Mouse (Mus musculus): ENCODE measurements around the gene Map3k20. TPM values are rescaled to one million over a fixed set of nuclear protein-coding genes. Genes with fewer than 3 reads are reported as not detected.

Gene Map3k20
- polyA plus RNA-seq, 1 experiment from 2014 or later = 14.5 TPM

- H3K9me3 ChIP-seq (replicated peaks) = no peaks in the 10 kb centered on the region
- H3K27me3 ChIP-seq = no peaks in the 10 kb centered on the region
- H3K36me3 ChIP-seq = 0 out of 2 replicates have a peak, but pooled peaks cover 4% of the 10 kb centered on the region
- H3K27ac ChIP-seq = no peak overlapping the region
- H3K9ac ChIP-seq = no peak overlapping the region
- H3K4me2 ChIP-seq = no peak overlapping the region
- WGBS = 75% methylated on average over 17 of the region's 17 CpGs
- no peaks in the 10 kb centered on the region for H3K4me1 ChIP-seq
- no peak for ATAC-seq (replicated peaks; ENCODE audit: low FRiP score)
- H3K4me3 ChIP-seq (replicated peaks) = no peak overlapping the region
Measured at GRCm38 (mm10) chr2:72407341-72408092, 122.1 kb downstream of the Map3k20 start.

DNA sequence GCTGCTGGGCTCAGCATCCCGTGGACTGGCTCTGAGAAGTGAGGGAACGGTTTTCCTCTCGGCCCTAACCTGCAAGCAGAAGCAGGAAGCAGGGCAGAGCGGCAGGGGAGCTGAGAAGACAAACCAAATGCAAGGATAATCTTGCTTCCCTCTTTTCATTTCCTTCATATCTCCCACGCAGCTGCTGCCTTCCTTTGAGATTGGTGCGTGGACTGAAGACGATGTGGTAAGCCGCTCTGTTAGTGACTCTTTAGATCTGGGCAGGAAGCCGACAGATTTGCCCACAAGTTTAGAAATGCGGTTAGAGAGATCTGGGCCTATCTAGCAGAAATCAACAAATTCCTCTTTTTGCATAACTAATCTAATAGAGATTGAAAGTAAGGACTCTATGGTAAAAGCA is 124.5 kb downstream of the Map3k20 start:
- Histone ChIP-seq H3K36me3 (no peaks in the 10 kb centered on the region), H3K4me1 (no peaks in the 10 kb centered on the region), H3K27ac (no peak overlapping the region), H3K4me2 (no peak overlapping the region), H3K4me3 (replicated peaks) (no peak overlapping the region), H3K9me3 (replicated peaks) (no peaks in the 10 kb centered on the region), H3K9ac (no peak overlapping the region), H3K27me3 (no peaks in the 10 kb centered on the region)
- no peak for ATAC-seq (replicated peaks; ENCODE audit: low FRiP score)
- 86% methylated on average over 10 of the region's 10 CpGs for WGBS

GRCm38 (mm10) chr2:72412266-72412665 is 126.8 kb downstream of the Map3k20 start:
- no peaks in the 10 kb centered on the region for H3K9me3 ChIP-seq (replicated peaks)
- H3K27ac ChIP-seq = no peak overlapping the region
- H3K27me3 ChIP-seq = no peaks in the 10 kb centered on the region
- no peak overlapping the region for H3K4me3 ChIP-seq (replicated peaks)
- WGBS = 92% methylated on average over 4 of the region's 4 CpGs
- peaks cover 4% of the 10 kb centered on the region; the same call in 1 of the 2 replicates for H3K36me3 ChIP-seq
- no peak for ATAC-seq (replicated peaks; ENCODE audit: low FRiP score)
- no peaks in the 10 kb centered on the region for H3K4me1 ChIP-seq
- no peak overlapping the region for H3K9ac ChIP-seq
- H3K4me2 ChIP-seq = no peak overlapping the region

DNA sequence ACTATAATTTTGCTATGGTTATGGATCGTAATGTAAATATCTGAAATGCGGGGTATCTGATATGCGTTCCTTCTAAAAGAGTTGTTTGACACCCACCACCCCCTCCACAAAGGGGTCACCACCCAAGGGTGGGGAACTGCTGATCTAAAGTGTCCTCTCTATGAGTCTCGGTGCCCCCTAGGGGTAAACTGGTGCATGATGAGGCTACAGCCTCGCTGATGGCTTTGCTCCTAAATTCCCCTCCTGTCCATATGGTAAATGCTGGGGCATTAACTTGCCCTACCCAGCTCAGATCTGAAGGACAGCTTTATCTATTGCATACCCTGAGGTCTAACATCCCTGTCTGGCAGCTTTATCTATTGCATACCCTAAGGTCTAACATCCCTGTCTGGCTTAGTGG is 130.0 kb downstream of the Map3k20 start:
- ATAC-seq (replicated peaks; ENCODE audit: low FRiP score) = no peak
- no peak overlapping the region for H3K27ac ChIP-seq
- no peaks in the 10 kb centered on the region for H3K4me1 ChIP-seq
- no peaks in the 10 kb centered on the region for H3K9me3 ChIP-seq (replicated peaks)
- WGBS = 86% methylated on average over 5 of the region's 5 CpGs
- H3K27me3 ChIP-seq = no peaks in the 10 kb centered on the region
- H3K4me3 ChIP-seq (replicated peaks) = no peak overlapping the region
- no peak overlapping the region for H3K4me2 ChIP-seq
- peaks cover 4% of the 10 kb centered on the region; the same call in 1 of the 2 replicates for H3K36me3 ChIP-seq
- H3K9ac ChIP-seq = no peak overlapping the region

- 68% methylated on average over 14 of the region's 14 CpGs for WGBS
Measured at GRCm38 (mm10) chr2:72416095-72417080, 131.0 kb downstream of the Map3k20 start.

DNA sequence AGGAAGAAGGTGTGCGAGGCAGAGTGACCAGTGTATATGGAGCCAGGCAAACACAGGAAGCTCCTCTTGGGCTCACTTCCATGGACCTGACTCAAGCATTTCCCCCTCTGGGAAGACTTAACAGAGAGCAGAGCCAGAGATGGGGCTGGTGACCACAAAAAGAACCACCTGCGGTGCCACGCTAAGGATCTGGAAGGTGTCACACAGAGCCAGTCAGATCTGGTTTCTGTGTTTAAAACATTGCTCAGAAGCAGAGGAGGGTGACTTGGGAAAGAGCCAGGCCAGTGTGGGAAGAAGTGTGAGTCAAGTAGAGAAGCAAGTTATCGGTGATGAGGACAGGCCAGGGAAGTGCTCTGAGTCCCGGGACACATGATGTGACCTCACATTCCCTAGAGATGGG is 135.1 kb downstream of the Map3k20 start:
- ATAC-seq (replicated peaks; ENCODE audit: low FRiP score) = no peak
- H3K27ac ChIP-seq = no peak overlapping the region
- H3K9me3 ChIP-seq (replicated peaks) = no peaks in the 10 kb centered on the region
- H3K4me3 ChIP-seq (replicated peaks) = no peak overlapping the region
- peaks cover 4% of the 10 kb centered on the region; the same call in 1 of the 2 replicates for H3K36me3 ChIP-seq
- 86% methylated on average over 5 of the region's 5 CpGs for WGBS
- no peak overlapping the region for H3K4me2 ChIP-seq
- no peak overlapping the region for H3K9ac ChIP-seq
- no peaks in the 10 kb centered on the region for H3K4me1 ChIP-seq
- H3K27me3 ChIP-seq = no peaks in the 10 kb centered on the region

More at GRCm38 (mm10) chr2:72416095-72417080, 131.0 kb downstream of the Map3k20 start:
- no peak overlapping the region for H3K4me3 ChIP-seq (replicated peaks)
- no peak for ATAC-seq (replicated peaks; ENCODE audit: low FRiP score)
- no peaks in the 10 kb centered on the region for H3K27me3 ChIP-seq
- no peaks in the 10 kb centered on the region for H3K9me3 ChIP-seq (replicated peaks)
- H3K9ac ChIP-seq = no peak overlapping the region
- H3K4me1 ChIP-seq = no peaks in the 10 kb centered on the region
- H3K27ac ChIP-seq = no peak overlapping the region
- H3K36me3 ChIP-seq = peaks cover 4% of the 10 kb centered on the region; the same call in 1 of the 2 replicates
- no peak overlapping the region for H3K4me2 ChIP-seq

DNA sequence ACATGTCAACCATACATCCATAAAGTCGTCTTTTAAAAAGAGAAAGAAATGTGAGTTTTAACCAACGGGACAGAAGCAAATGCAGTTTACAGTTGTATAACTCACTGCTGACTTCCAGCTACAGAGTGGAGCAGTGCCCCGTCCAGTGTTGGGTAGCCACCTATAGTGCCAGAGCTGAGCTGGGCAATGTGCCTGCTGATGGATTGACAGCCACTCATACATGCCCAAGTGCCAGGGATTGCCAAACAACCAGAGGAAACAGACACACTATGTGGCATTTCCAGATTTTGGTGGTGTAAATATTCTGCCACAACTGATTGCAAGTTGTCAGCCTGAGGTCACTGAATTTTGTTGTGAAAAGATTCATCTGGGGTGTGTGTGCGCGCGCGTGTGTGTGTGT is 139.2 kb downstream of the Map3k20 start:
- no peaks in the 10 kb centered on the region for H3K27me3 ChIP-seq
- no peak overlapping the region for H3K9ac ChIP-seq
- H3K4me2 ChIP-seq = no peak overlapping the region
- ATAC-seq (replicated peaks; ENCODE audit: low FRiP score) = no peak
- H3K27ac ChIP-seq = no peak overlapping the region
- no peaks in the 10 kb centered on the region for H3K9me3 ChIP-seq (replicated peaks)
- H3K36me3 ChIP-seq = no peaks in the 10 kb centered on the region
- no peak overlapping the region for H3K4me3 ChIP-seq (replicated peaks)
- 0 out of 2 replicates have a peak, but pooled peaks cover 5% of the 10 kb centered on the region for H3K4me1 ChIP-seq
- 75% methylated on average over 7 of the region's 7 CpGs for WGBS

GRCm38 (mm10) chr2:72426776-72427175 is 141.3 kb downstream of the Map3k20 start:
- Histone ChIP-seq H3K4me2 (no peak overlapping the region), H3K36me3 (no peaks in the 10 kb centered on the region), H3K9me3 (replicated peaks) (no peaks in the 10 kb centered on the region), H3K4me1 (0 out of 2 replicates have a peak, but pooled peaks cover 5% of the 10 kb centered on the region), H3K27me3 (no peaks in the 10 kb centered on the region), H3K9ac (no peak overlapping the region), H3K4me3 (replicated peaks) (no peak overlapping the region), H3K27ac (no peak overlapping the region)
- WGBS = 24% methylated on average over 8 of the region's 8 CpGs
- no peak for ATAC-seq (replicated peaks; ENCODE audit: low FRiP score)

DNA sequence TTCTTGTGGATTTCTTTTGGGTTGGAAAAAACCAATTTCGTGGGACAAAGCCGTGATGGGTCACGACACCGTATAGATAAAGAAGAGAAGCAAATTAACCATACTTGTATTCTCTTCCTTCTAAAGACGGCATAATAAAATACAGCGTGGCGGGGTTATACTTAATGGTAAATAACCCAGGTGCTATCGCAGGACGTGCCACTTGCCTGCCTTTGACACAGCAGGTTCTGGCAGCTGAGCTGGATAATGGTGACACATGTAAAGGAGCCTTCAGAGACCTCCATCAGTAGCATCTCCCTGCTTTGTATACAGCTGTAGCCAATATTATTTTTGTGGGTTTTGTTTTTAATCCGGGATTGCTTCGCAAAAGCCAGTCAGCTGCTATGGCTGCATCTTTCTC is 141.9 kb downstream of the Map3k20 start:
- no peak for ATAC-seq (replicated peaks; ENCODE audit: low FRiP score)
- Histone ChIP-seq H3K4me1 (0 out of 2 replicates have a peak, but pooled peaks cover 5% of the 10 kb centered on the region), H3K9ac (no peak overlapping the region), H3K9me3 (replicated peaks) (no peaks in the 10 kb centered on the region), H3K36me3 (no peaks in the 10 kb centered on the region), H3K4me3 (replicated peaks) (no peak overlapping the region), H3K4me2 (no peak overlapping the region), H3K27me3 (no peaks in the 10 kb centered on the region), H3K27ac (no peak overlapping the region)
- WGBS = 80% methylated on average over 11 of the region's 11 CpGs

GRCm38 (mm10) chr2:72438941-72439533 is 153.6 kb downstream of the Map3k20 start:
- peak; percentile 71; the same call in 1 of the 2 replicates for ATAC-seq (replicated peaks; ENCODE audit: low FRiP score)
- WGBS = 40% methylated on average over 8 of the region's 8 CpGs
- no peak overlapping the region for H3K9ac ChIP-seq
- no peak overlapping the region for H3K4me3 ChIP-seq (replicated peaks)
- no peaks in the 10 kb centered on the region for H3K27me3 ChIP-seq
- no peaks in the 10 kb centered on the region for H3K9me3 ChIP-seq (replicated peaks)
- H3K36me3 ChIP-seq = peaks cover 14% of the 10 kb centered on the region
- H3K27ac ChIP-seq = no peak overlapping the region
- peaks cover 17% of the 10 kb centered on the region; the same call in 1 of the 2 replicates for H3K4me1 ChIP-seq
- no peak overlapping the region for H3K4me2 ChIP-seq

DNA sequence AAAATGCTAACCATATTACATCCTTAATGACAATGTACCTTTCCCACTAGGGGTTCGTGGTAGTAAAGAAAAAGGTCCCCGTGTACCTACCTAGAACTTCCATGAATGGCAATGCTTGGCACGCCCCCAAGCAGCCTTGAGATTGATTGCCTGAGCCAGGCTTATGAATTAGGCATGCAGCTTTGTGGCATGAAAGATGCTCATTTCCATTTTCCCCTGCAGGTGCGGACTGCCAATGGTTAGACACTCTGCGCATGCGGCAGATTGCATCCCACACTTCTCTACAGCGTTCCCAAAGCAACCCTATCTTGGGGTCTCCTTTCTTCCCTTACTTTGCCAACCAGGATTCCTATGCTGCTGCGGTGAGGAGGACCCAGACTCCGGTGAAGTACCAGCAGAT is 155.6 kb downstream of the Map3k20 start:
- no peak overlapping the region for H3K9ac ChIP-seq
- no peak for ATAC-seq (replicated peaks; ENCODE audit: low FRiP score)

More for the DNA sequence above, 155.6 kb downstream of the Map3k20 start:
- Histone ChIP-seq H3K9me3 (replicated peaks) (no peaks in the 10 kb centered on the region), H3K4me2 (no peak overlapping the region), H3K36me3 (peaks cover 6% of the 10 kb centered on the region), H3K27me3 (no peaks in the 10 kb centered on the region), H3K4me1 (peaks cover 17% of the 10 kb centered on the region; the same call in 1 of the 2 replicates), H3K4me3 (replicated peaks) (no peak overlapping the region), H3K27ac (no peak overlapping the region)
- 94% methylated on average over 9 of the region's 9 CpGs for WGBS
